Mouse (Mus musculus) gastrocnemius, adult 2 months (tissue): ENCODE measurements around the gene Ccdc153. TPM values are rescaled to one million over a fixed set of nuclear protein-coding genes. Genes with fewer than 3 reads are reported as not detected.

ENCODE experiments used
- DNase-seq: peaks from one replicate; pipeline ENCODE4 v3.0.0; 2022
- H3K27ac ChIP-seq: fragments of 200-600 bp; 2 replicates; pipeline ENCODE4 v1.8.1; 2022; ENCODE audit warnings: mild to moderate bottlenecking
- H3K4me3 ChIP-seq: fragments of 200-600 bp; 2 replicates; pipeline ENCODE4 v1.8.1; 2022; ENCODE audit warnings: mild to moderate bottlenecking, moderate library complexity
- CTCF ChIP-seq: fragments of 200-600 bp; IDR thresholded peaks from 2 replicates; pipeline ENCODE4 v1.8.1; 2022; ENCODE audit warnings: antibody characterized with exemption, mild to moderate bottlenecking, moderate library complexity
- intact Hi-C: fragments of 180-260 bp; cut with DNase I; formaldehyde crosslinking; loops from one replicate; pipeline ENCODE4 v1.15.1; 2025
- total RNA-seq, 2 experiments: library from RNA; stranded (reverse); gene quantifications; 2 replicates each; pipeline ENCODE4 v1.2.3; 2021

Ccdc153 gene
- total RNA-seq, 2 experiments from 2014 or later = not detected

DNA sequence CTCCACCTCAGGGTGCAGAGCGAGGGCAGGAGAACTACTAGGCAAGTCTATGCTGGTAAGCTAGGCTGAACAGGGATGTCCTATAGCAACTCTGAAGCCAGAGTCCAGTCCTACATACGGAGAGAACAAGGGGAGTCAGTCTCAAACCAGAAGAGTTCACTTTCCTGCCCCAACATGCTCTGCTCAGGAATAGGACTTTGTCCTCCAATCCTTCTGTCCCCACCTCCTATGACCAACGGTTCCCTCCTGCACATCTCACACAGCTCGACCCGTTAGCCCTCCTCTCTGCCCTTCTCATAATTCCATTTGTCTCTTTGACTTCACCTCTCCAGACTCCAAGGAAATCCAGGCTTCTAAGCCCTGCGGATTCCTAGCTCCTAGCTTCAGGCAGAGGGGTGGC lies 7.4 kb downstream of the Ccdc153 start:
- no peak for TF ChIP-seq CTCF
- no peak overlapping the region for H3K4me3 ChIP-seq
- no peak overlapping the region for H3K27ac ChIP-seq
- intact Hi-C loops = loop anchor here (5.0 kb wide), 2 partner anchors 121 to 144 kb away; no protein-coding TSS in a partner anchor
- no peak for DNase-seq

GRCm38 (mm10) chr9:44249181-44250146 lies 9.0 kb downstream of the Ccdc153 start:
- intact Hi-C loops = loop anchor here (5.0 kb wide), 2 partner anchors 122 to 143 kb away; no protein-coding TSS in a partner anchor
- TF ChIP-seq CTCF = peak; percentile 76
- H3K4me3 ChIP-seq = peak overlapping the region; percentile 37
- DNase-seq = peak; percentile 83
- H3K27ac ChIP-seq = peak overlapping the region; percentile 83

- no peak for TF ChIP-seq CTCF
- no peak for DNase-seq
- Histone ChIP-seq H3K4me3 (no peak overlapping the region), H3K27ac (no peak overlapping the region)
- intact Hi-C loops = no loop called here
Observed at GRCm38 (mm10) chr9:44250445-44250844, 10.0 kb downstream of the Ccdc153 start.

- Histone ChIP-seq H3K27ac (no peak within 1 kb of the TSS), H3K4me3 (no peak within 1 kb of the TSS)
- intact Hi-C loops = no loop called here
- DNase-seq = no peak
- no peak for TF ChIP-seq CTCF
Observed at GRCm38 (mm10) chr9:44251314-44251713, 10.8 kb downstream of the Ccdc153 start, which contains the start of gene Pdzd3. TSS of gene Pdzd3 (minus strand) at chr9:44251471.

GRCm38 (mm10) chr9:44253441-44253840 lies 13.0 kb downstream of the Ccdc153 start:
- Histone ChIP-seq H3K27ac (no peak overlapping the region), H3K4me3 (no peak overlapping the region)
- no peak for DNase-seq
- intact Hi-C loops = no loop called here
- no peak for TF ChIP-seq CTCF

- DNase-seq = no peak
- no peak overlapping the region for H3K27ac ChIP-seq
- no peak for TF ChIP-seq CTCF
- intact Hi-C loops = no loop called here
- H3K4me3 ChIP-seq = no peak overlapping the region
Observed at GRCm38 (mm10) chr9:44254508-44255135, 14.1 kb downstream of the Ccdc153 start.

DNA sequence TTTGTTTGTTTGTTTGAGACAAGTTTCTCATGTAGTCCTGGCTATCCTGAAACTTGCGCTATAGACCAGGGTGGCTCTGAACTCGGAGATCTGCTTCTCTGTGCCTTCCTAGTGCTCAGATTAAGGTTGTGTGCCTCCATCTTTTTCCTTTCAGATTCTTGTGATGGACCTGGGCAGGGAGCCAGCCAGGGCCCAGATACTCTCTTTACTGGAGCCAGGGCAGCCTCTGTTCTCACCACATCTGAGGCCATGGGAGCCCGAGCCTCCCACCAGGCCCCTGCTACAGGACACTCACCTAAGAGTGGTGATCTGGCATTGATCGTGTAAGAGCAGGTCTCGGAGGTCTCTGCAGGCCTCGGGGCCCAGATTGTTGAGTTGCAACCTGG lies 14.7 kb downstream of the Ccdc153 start:
- intact Hi-C loops = no loop called here
- Histone ChIP-seq H3K27ac (no peak overlapping the region), H3K4me3 (no peak overlapping the region)
- DNase-seq = no peak
- no peak for TF ChIP-seq CTCF

- Histone ChIP-seq H3K27ac (no peak overlapping the region), H3K4me3 (no peak overlapping the region)
- intact Hi-C loops = no loop called here
- no peak for TF ChIP-seq CTCF
- no peak for DNase-seq
Observed at GRCm38 (mm10) chr9:44256213-44256612, 15.7 kb downstream of the Ccdc153 start.

DNA sequence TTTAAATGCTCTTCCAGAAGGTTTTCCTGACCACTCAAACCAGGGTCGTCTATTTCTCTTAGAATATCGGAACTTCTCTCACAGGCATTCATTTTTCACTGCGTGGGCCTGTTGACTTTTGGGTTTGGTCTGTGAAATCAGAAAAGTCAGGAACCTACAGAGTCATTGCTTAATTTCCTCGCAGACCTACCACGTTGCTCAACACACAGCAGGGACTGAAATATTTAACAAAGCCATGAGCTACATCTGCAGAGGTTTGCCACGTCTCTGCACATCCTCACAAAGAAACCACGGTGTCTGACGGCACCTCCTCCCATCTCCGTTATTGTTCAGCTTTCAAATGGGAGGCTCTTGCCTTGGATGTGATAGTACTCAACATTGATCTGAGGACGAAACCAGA lies 18.5 kb downstream of the Ccdc153 start:
- DNase-seq = no peak
- Histone ChIP-seq H3K4me3 (no peak overlapping the region), H3K27ac (no peak overlapping the region)
- intact Hi-C loops = no loop called here
- TF ChIP-seq CTCF = no peak

GRCm38 (mm10) chr9:44261388-44261787 lies 20.9 kb downstream of the Ccdc153 start:
- intact Hi-C loops = no loop called here
- Histone ChIP-seq H3K27ac (0 out of 2 replicates have a peak overlapping the region, but pooled peaks have one; percentile 5), H3K4me3 (no peak overlapping the region)
- DNase-seq = no peak
- no peak for TF ChIP-seq CTCF

- no peak for TF ChIP-seq CTCF
- Histone ChIP-seq H3K4me3 (peak overlapping the region; percentile 86), H3K27ac (peak overlapping the region; percentile 97)
- intact Hi-C loops = no loop called here
- no peak for DNase-seq
Observed at GRCm38 (mm10) chr9:44266478-44267226, 26.2 kb downstream of the Ccdc153 start.

DNA sequence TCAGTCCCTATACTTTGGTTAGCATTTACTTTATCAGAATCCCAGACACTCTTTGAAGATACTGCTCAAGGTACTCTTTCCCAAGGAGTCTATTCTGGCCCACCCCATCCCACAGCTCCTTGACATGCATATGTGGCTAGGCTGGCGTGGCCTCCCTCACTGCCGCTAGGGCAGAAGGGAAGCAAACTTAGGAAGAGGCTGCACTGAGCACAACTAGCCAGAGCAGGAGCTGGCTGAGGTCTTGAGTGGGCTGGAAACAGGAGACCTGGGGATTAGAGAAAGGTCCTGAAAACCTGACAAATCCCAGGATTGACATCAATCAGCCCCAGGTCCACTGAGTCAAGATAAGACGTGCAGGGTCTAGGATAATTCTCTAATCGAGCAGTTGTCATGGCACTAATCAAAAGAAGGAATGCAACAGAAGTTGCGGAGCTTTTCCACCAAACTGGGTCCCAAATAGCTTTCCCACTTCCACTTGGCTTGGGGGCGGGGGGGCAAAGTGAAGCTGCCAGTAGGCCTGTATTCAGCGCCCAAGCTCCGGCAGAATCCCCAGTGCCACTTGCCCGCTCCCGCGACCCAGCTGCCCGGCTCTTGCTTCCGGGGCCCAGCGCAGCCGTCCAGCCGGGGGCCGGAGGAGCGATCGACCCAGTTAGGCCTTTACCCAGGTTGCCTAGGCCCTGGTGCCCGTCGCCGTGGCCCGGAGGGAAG lies 27.0 kb downstream of the Ccdc153 start:
- TF ChIP-seq CTCF = peak; percentile 30
- Histone ChIP-seq H3K4me3 (peak overlapping the region; percentile 86), H3K27ac (peak overlapping the region; percentile 97)
- intact Hi-C loops = no loop called here
- peak; percentile 60 for DNase-seq
